Mouse (Mus musculus): ENCODE data around the gene Zfp260.
A peak's percentile ranks its signal among the peaks of the same experiment; 100 is the strongest.
"Not testable (repeated sequence)": the region's sequence is repeated elsewhere in the genome, so short reads cannot be mapped to it uniquely, and the experiment has no call there.

Gene Zfp260

DNA sequence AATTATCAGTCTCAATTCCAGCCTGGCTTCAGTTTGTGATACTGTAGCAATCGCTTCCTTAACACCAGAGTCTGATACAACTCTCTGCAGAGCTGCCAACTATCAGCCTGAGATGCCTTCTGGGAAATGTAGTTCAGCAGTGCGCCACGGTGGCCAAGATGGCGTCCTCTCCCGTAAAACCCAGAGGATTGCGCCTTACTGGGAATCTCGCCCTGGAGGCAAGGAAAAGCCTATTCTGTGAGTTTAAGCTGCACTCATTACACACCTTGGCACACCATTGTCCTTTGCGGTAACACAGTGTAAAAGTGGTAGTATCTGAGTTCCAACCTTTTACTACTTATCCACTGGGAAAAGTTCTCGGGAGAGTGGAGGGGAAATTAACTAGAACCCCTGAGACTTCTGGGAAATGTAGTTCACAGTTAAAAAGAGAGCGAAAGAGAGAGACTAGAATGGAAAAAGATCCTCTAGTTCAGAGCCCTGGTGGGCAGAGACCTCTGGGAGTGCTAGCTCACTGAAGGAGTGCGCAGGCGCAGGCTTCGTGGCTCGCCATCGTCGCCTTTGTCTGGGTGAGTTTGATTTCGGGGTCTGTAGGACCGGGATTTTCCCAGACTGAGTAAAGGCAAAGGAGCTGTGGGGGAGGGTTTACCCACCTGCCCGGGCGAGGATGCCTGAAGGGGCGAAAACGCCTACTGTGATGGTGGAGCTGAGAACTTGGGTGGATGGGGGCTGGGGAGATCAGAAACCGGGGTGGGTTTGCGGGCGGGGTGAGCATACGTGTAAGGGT lies at the start of gene Zfp260:
Gene Zfp260, plus strand, starts transcription at position 132 of the 784 bp plus-strand sequence.
- DNase-seq (ENCODE audit: low read depth, low spot score): peak; percentile 97

DNA sequence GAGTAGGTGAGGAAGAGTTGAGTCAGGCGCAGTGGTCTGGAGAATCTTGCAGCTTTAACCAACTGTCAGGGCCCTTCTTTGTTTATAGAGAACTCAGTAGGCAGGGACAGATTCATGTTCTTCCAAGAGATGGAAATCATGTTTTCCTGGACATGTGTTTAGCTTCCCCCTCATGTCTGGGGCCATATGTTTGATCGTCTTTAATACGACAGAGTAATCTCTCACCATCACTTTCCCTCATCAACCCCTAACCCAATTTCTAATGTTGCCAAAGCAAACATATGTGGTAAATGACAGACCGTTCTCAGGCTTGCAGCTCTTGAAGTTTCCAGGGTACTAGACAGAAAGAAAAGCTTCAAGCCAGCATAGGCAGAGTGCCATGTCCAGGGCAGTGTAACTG lies 46.5 kb upstream of the Zfp260 start:
- DNase-seq (ENCODE audit: low read depth, low spot score): no peak

DNA sequence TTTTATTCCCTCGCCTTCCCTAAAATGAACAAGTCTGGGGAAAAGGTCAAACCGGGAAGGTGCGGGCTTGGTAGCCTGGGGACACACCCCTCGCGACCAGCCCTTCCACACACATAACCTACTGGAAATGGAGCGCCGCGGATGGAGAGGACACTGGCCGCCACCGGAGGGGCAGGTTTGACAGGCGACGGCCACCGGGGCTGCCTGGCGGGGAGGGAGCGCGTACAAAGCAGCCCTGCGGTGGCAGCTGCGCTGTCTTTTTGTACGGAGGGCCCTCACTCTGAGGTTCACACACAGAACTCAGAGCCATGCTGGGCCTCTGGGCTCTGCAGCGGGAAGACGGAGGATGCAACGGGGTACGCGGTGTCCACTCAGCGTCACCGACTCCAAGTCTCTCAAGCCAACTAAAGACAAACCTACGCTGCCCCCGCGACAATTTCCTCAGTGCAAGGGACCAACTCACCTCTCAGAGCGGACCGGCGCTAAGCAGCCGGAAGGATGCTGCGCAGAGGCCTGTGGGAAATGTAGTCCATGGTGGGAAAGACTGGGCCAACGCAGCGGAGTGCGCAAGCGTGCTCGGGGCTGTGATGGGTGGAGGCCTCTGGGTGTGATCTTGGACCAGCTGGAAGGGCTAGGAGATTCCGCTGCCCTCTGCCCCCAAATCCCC lies 43.6 kb upstream of the Zfp260 start, which contains the start of gene Zfp14:
Gene Zfp14, minus strand, starts transcription at position 499 of the 667 bp plus-strand sequence.
- peak; percentile 92 for DNase-seq (ENCODE audit: low read depth, low spot score)

DNA sequence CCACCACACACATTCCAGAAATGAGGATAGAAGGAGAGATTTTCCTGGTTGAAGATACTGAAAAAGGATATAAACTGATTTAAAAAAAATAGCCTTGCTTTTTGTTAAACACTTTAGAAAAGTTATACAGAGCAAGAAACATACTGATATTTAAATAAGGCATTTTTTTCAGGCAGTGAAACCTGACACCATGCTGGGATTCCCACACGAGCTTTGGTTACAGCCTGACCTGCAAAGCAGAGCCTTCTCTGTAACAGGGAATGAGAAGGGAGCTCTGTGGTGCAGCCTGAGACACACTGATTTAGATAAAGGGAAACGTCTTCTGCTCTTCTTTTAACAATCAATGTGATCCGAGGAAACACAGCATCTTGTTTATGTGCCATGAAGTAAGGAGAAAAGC lies 41.0 kb upstream of the Zfp260 start:
- no peak for DNase-seq (ENCODE audit: low read depth, low spot score)

DNA sequence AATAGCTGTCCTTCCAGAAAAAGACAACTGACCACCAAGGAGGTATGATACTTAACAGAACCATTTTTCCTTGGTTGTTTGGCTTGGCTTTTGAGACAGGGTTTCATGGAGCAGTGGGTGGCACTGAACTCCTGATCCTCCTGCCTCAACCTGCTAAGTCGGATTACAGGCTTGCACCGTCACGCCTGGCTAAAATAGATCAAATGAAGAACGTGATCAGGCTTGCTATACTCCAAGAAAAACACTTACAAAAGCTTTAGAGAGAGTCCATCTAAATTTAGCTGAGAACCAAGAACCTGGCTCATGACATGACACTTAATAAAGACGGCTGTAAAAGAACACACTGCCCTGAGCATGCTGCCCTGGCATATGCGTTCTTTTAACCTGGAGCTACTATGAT lies 34.2 kb upstream of the Zfp260 start:
- no peak for DNase-seq (ENCODE audit: low read depth, low spot score)

- no peak for DNase-seq (ENCODE audit: low read depth, low spot score)
Measured at GRCm38 (mm10) chr7:30062478-30062877, 32.1 kb upstream of the Zfp260 start.

DNA sequence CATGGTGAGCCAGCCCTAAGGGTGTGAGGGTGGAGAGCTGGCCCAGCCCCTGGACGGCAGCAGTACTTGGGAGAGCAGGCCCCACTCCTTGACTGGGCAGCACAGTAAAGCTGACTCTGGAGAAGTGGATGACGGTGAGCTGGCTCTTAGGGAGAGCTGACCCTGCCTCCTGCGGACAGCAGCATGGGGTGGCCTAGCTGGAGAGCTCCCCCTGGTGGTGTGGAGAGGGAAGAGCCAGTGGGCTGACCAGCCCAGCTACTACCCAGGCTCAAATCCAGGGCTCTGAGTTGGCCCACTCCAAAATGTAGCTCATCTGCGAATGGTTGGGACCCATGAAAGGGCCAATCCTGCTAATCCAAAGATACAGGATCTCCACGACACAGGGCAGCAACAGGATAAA lies 30.0 kb upstream of the Zfp260 start:
- DNase-seq (ENCODE audit: low read depth, low spot score): no peak

DNA sequence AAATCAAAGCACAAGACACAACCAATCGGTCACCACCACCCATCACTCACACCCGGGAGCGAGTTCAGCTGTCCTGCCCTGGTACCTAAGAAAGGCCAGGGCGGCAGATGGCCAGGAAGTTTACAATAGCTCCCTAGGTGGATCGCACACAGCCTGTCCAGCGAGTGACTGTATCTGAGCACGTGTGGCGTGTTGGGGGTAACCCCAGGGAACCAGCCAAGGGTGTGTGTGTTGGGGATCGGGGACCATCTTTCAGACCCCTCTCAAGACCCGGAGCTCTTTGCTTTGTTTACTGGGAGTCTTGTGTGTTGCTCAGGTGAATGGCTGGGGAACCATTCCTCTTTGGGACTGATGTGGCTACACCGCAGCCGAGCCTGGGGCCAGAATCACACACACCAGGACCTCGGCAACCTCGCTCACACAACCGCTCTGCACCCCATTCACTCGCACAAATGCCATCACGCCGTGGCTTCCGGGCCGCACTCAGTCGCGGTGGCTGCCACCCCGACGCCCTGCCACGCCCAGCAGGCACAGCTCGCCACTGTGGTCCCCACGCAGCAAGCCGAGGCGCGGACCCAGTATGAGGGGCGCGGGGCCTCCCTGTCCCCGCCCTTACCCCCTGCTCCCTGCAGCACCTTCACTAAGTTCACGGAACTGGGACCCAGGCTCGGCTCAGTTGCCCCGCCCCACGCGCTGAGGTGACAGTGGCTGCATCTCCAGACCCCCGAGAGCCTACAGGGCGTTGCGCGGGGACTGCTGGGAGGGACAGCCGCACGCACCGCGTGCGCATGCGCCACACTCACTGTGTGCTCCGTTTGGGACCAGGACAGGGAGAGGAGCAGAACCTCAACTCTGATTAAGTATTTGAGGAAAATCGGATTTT lies 22.2 kb upstream of the Zfp260 start, which contains the start of gene Zfp82:
Gene Zfp82, minus strand, starts transcription at position 755 of the 883 bp plus-strand sequence.
- DNase-seq (ENCODE audit: low read depth, low spot score): peak; percentile 76

- no peak for DNase-seq (ENCODE audit: low read depth, low spot score)
Measured at GRCm38 (mm10) chr7:30086524-30086923, 8.1 kb upstream of the Zfp260 start.

- DNase-seq (ENCODE audit: low read depth, low spot score): no peak
Measured at GRCm38 (mm10) chr7:30089405-30089804, 5.2 kb upstream of the Zfp260 start.

DNA sequence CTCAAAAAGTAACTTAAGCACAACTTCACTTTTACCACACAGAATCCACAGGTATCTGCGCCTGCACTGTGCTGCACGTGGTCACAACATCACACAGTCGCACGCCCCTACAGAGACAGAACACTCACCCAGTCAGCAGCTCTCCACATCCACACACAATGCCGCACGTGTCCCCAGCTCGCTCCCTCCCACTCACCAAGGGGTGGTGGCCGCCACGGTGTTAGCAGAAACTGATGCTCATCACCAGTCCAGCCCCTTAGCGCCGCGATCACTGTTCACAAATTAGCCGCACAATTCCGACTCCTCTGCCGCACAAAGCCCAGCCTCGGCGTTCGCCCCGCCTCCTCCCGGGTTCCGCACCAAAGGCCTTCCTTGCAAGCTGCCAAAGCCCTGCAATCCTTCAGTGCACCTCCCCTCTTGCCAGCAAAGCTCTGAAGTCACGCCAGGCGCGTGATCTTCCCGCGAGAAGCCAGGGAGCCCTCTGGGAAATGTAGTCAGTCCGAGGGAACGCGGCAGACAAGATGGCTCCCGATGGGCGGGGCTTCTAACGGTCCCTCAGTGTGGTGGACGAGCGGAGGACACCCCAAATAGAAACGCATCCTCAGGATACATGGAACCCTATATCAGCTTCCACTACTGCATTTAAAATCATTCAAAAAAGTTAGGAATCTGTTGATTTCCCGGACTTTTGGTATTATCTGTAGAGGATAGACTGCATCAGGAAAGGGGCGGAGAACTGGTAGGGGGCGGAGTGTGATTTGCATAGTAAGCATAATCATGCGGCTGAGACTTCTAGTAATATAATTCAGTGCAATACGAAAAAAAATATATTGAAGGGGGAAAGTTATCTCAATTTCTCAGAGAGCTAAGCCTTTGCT lies 4.2 kb upstream of the Zfp260 start, which contains the start of the genes Gm26920 and Zfp566:
Gene Gm26920, minus strand, starts transcription at position 319 of the 878 bp plus-strand sequence.
Gene Zfp566, minus strand, starts transcription at position 436 of the 878 bp plus-strand sequence.
- DNase-seq (ENCODE audit: low read depth, low spot score): peak; percentile 98

DNA sequence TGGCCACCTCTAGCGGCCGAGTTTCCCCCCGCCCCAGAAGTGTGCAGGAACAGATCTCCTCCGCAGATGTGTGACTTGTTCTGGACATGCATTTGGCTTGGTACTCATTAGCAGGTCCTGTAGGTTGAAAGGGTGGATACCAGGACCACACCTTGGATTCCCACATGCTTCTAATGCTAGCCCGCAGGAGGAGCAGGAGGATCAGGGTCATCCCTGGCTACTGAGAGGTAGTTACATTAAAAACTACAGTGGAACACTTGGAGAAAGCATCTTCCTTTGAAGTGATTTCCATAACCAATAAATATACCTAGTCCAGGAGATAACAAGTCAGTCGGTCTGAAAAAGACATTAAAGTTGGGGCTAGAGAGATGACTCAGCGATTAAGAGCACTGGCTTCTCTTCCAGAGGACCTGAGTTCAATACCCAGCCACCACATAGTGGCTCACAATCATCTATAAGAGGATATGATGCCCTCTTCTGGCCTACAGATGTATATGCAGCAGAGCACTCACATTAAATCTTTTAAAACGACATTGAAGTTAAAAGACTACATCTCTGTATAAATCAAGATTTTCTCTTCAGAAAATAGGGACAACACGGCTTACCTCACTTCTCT lies 3.5 kb upstream of the Zfp260 start:
- no peak for DNase-seq (ENCODE audit: low read depth, low spot score)

DNA sequence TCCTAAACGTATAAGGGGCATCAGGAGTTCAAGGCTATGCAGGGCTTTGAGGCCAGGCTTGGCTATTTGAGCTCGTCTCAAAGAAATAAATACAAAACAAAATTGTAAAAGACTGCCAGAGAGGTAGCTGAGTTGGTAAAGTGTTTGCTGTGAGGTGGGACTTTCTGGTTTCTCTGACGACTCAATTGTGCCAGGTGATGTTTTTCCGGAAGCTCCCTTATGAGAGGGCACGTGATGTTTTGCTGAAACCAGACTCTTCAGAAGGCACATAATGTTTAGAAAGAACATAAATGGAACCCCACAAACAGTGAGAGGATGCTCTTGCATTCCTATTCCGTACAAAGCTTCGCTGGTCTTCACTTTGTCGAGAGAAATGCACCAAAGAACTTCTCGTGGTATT lies 1.9 kb upstream of the Zfp260 start:
- DNase-seq (ENCODE audit: low read depth, low spot score): no peak

- DNase-seq (ENCODE audit: low read depth, low spot score): no peak
Measured at GRCm38 (mm10) chr7:30093918-30094415, 610 bp upstream of the Zfp260 start.

DNA sequence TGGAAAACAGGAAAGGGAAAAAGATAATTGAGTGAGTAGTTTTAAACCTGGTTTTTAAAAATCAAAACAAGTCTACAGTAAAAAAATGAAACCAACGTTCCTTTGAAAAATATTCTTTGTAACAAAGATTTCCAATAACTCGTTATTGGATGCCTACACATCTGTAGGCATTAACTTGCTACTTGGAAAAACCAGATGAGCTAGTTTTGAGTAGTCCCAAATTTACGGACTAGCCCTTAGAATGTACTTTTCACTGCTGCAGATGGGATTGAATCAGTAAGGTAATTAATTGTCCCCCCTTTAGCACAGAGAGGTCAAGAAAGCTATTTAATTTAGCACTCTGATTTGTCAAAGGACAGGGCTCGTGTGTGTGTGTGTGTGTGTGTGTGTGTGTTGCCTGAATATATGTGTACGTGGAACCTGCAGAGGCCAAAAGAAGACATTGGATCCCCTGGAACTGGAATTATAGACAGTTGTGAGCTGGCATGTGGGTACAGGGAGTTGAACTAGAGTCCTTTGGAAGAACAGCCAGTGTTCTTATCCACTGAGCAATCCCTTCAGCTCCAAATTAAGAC lies 1.1 kb downstream of the Zfp260 start:
- DNase-seq (ENCODE audit: low read depth, low spot score): no peak

- peak; percentile 85 for DNase-seq (ENCODE audit: low read depth, low spot score)
Measured at GRCm38 (mm10) chr7:30099297-30099696, 4.7 kb downstream of the Zfp260 start.

DNA sequence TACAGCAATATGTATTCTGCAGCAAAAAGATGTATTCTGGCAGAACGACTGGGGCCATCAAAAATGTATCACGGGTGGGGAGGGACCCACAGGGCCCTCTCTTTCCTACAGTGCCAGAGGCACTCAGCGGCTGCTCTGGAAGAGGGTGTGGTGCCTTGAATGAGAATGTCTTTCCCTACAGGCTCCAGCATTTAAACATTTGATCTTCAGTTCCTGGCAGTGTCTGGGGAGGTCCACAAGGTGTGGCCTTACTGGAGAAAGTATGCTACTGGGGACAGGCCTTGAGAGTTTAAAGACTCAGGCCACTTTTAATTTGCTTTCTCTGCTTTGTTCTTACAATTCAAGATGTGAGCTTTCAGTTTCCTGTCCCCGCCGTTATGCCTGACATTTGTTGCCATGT lies 21.5 kb downstream of the Zfp260 start:
- no peak for DNase-seq (ENCODE audit: low read depth, low spot score)

DNA sequence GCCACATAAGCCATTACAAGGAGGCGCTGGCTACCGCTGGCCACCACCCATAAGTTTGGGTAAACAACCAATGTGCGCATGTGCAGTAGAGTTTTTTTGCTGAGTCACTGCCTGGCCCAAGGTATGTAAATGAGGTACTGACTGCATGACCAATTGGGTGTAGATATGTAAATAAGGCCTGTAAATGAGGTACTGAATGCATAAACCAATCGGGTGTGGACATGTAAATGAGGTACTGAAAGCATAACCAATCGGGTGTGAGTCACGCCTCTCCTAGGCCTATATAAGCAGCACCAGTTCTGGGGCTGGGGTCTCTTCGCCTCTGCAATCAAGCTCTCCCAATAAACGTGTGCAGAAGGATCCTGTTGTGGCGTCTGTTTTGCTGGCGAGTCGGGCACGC lies 23.4 kb downstream of the Zfp260 start:
- DNase-seq (ENCODE audit: low read depth, low spot score): not testable (repeated sequence)

DNA sequence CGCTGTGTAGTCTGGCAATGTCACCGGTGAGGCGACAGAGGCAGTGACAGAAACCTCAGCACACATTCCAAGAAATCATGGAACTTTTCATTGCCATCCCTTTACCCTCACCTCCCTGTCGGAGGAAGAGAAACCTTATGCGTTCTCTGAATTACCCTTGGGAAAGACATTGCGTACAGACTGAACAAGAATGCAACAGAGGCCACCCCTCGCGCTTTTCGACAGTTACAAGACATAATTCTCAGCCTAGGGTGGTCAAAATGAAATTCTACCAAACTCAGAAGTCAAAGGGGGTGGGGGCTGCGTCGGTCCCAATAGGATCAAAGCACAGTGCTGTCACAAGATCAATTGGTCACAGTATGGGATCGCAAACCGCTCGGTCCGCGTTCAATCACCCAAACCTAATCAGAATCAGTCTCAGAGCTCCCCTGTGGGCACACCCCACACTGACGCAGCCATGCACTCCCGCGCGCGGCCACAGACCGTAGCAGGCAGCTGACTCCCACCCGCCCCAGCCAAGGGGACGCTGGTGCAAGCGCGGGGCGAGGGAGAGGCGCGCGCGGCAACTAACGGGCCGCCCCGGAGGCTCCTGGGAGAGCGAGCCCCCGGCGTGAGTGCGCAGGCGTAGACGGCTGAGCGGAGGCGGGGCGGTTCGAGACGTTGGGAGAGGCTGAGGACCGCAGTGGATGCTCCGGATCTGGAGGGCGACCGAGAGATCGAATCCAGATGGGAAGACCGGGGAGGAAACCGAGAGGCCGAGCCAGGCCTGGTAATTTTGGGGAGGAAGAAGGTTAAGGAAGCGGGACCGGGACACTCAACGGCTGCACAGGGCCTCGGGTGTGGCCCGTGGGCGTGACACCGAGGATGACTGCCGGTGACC lies 27.0 kb downstream of the Zfp260 start, which contains the start of gene Zfp382:
Gene Zfp382, plus strand, starts transcription at position 635 of the 880 bp plus-strand sequence.
- peak; percentile 79 for DNase-seq (ENCODE audit: low read depth, low spot score)

All from telencephalon, adult 2 months (tissue).